Mouse (Mus musculus) embryonic facial prominence, embryonic 11.5 days (tissue): ENCODE data around the gene Tef. TPM values are rescaled to one million over a fixed set of nuclear protein-coding genes. Genes with fewer than 3 reads are reported as not detected.
A peak's percentile ranks its signal among the peaks of the same experiment; 100 is the strongest.

Experiments used
- ATAC-seq: fragments of 200-750 bp; cut with Nextera tagmentation; replicated peaks from 2 replicates; pipeline ENCODE4 v1.8.0; 2017; ENCODE audit warnings: low read depth; ENCODE audit not compliant: insufficient number of reproducible peaks, low FRiP score, low TSS enrichment
- DNase-seq: peaks from one replicate; pipeline ENCODE4 v3.0.0-alpha.2; 2015; ENCODE audit warnings: low spot score
- H3K27ac ChIP-seq: fragments of 300-500 bp; sonication (generic); replicated peaks from 2 replicates; pipeline ENCODE4 v1.5.1; 2014; ENCODE audit warnings: mild to moderate bottlenecking, low read depth, low read length, control low read depth
- H3K27me3 ChIP-seq: fragments of 300-500 bp; sonication (generic); 2 replicates; pipeline ENCODE4 v1.6.1; 2014; ENCODE audit warnings: mild to moderate bottlenecking, low read length, moderate library complexity, mixed read lengths; ENCODE audit not compliant: control insufficient read depth, insufficient read depth
- H3K36me3 ChIP-seq: fragments of 300-500 bp; sonication (generic); replicated peaks from 2 replicates; pipeline ENCODE4 v1.6.1; 2014; ENCODE audit warnings: low read depth, mild to moderate bottlenecking, low read length, moderate library complexity, mixed read lengths; ENCODE audit not compliant: control insufficient read depth, insufficient read depth
- H3K4me1 ChIP-seq: fragments of 300-500 bp; sonication (generic); 2 replicates; pipeline ENCODE4 v1.6.1; 2014; ENCODE audit warnings: low read length, mixed read lengths; ENCODE audit not compliant: control insufficient read depth, insufficient read depth
- H3K4me2 ChIP-seq: fragments of 300-500 bp; sonication (generic); 2 replicates; pipeline ENCODE4 v1.6.1; 2014; ENCODE audit warnings: low read depth, mild to moderate bottlenecking, control low read depth, low read length, moderate library complexity
- H3K4me3 ChIP-seq: fragments of 300-500 bp; sonication (generic); 2 replicates; pipeline ENCODE4 v1.5.1; 2014; ENCODE audit warnings: low read depth, low read length, control low read depth
- H3K9ac ChIP-seq: fragments of 300-500 bp; sonication (generic); replicated peaks from 2 replicates; pipeline ENCODE4 v1.6.1; 2014; ENCODE audit warnings: mild to moderate bottlenecking, control low read depth, low read length
- H3K9me3 ChIP-seq: fragments of 300-500 bp; sonication (generic); replicated peaks from 2 replicates; pipeline ENCODE4 v1.6.1; 2016; ENCODE audit warnings: mild to moderate bottlenecking, low read length, inconsistent platforms, mixed read lengths; ENCODE audit not compliant: control insufficient read depth
- WGBS: fragments of 180-500 bp; shearing (Covaris S2); extraction: QIAGEN DNeasy Blood & Tissue Kit; methylation state at CpG from one replicate; pipeline ENCODE4 v1.1.7; 2014; 5-methylcytosine and 5-hydroxymethylcytosine counted together
- polyA plus RNA-seq: library from polyadenylated mRNA; unstranded; fragments of >200 nt; fragmentation: Nextera tagmentation; extraction: Ambion mirVana; gene quantifications from 2 replicates; pipeline ENCODE4 v1.2.1, GENCODE M21; 2014

The Tef gene
- polyA plus RNA-seq, 1 experiment from 2014 or later = 11.4 TPM

DNA sequence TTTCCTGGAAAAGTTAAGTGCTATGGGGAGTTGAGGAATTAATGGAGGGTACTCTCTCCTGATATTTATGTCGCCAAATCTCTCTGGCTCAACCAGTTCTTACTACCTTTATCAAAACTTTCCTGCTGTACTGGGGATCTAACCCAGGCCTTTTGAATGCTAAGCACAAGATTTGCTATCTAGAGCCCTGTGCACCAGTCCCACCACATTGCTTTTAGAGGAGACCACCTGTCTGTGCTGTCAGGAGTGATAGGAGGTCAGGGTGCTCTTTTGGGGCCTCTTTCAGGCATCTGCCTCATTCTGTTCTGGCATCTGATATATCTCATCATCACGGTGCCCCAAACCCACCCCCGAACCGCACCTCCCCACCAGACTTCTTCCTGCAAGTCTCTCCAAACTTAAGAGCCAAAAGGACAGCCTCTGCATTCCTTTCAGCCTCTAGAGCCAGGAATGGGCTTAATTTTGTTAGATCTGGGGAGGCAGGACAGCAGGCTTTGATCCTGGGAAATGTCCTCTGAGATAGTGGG, 1.3 kb downstream of the Tef start:
- H3K27me3 ChIP-seq = no peaks in the 10 kb centered on the region
- no peak for DNase-seq
- no peak for ATAC-seq
- no peak overlapping the region for H3K9ac ChIP-seq
- H3K4me2 ChIP-seq = no peak overlapping the region
- H3K36me3 ChIP-seq = no peaks in the 10 kb centered on the region
- H3K9me3 ChIP-seq = no peaks in the 10 kb centered on the region
- H3K27ac ChIP-seq = no peak overlapping the region
- peaks cover 8% of the 10 kb centered on the region for H3K4me1 ChIP-seq
- H3K4me3 ChIP-seq = no peak overlapping the region
- WGBS = 70% methylated on average over 4 of the region's 4 CpGs

DNA sequence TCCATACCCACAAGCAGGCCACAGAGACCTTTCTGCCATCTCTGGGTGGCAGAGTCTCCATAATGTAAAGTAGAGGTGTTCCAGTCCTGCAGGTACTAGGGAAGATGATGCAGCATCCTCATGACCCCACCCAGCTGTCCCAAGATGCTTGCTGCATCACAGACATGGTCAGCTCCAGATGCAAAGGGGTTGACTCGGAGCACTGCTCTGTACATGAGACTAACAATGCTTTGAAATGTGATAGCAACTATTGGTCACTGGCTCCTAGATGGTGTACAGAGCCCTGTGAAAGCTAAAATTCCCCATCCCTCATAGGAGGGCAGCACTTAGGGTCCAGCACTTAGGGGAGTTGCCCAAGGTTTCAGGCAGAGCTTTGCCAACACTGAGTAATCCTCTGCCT, 2.0 kb downstream of the Tef start:
- no peak overlapping the region for H3K4me2 ChIP-seq
- 58% methylated on average over 1 of the region's 1 CpGs for WGBS
- DNase-seq = no peak

DNA sequence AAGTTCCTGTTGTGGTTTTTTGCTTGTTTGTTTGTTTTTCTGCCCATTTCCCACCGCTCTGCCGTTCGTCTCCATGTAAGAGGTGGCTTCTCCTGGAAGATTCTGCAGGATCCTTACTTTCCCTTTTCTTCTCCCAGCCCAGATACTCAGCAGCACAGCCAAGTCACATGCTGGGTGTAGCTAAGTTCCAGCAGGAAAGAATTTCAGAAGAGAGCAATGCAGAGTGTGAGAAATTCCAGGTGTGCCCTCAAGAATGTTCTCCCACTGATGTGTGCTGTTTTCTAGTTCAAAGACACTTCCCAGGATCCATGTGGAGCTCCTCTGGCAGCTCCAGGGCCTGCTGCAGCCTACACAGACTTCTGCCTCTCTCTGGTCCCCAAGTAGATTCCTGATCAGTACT, 2.7 kb downstream of the Tef start:
- 86% methylated on average over 3 of the region's 3 CpGs for WGBS
- no peak overlapping the region for H3K27ac ChIP-seq
- no peaks in the 10 kb centered on the region for H3K27me3 ChIP-seq
- ATAC-seq (no peak), DNase-seq (no peak)
- H3K36me3 ChIP-seq = no peaks in the 10 kb centered on the region
- no peak overlapping the region for H3K9ac ChIP-seq
- H3K4me3 ChIP-seq = no peak overlapping the region
- H3K4me2 ChIP-seq = no peak overlapping the region
- peaks cover 8% of the 10 kb centered on the region for H3K4me1 ChIP-seq
- no peaks in the 10 kb centered on the region for H3K9me3 ChIP-seq

More for the DNA sequence above, 2.0 kb downstream of the Tef start:
- H3K36me3 ChIP-seq = no peaks in the 10 kb centered on the region
- peaks cover 8% of the 10 kb centered on the region for H3K4me1 ChIP-seq
- no peaks in the 10 kb centered on the region for H3K27me3 ChIP-seq
- no peaks in the 10 kb centered on the region for H3K9me3 ChIP-seq
- no peak overlapping the region for H3K9ac ChIP-seq
- H3K27ac ChIP-seq = no peak overlapping the region
- no peak overlapping the region for H3K4me3 ChIP-seq
- ATAC-seq = no peak

DNA sequence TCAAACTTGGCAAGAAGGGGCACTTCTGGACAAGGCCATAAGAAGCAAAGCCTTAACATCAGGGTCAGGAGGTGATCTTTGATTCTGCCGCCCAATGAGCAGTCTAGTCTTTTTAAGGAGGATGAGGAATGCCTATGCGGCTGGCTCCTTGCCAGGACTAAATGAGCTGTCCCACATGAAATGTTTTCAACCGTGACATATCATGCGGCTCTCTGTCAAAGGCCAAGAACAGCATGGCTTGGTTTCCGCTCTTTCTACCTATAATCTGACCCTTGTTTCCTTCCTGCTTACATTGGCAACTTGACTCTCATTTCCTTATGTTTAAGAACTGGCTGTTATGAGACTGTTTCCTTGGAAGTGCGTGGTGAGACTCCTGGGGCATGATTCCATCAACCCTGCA, 3.4 kb downstream of the Tef start:
- no peak for ATAC-seq
- no peaks in the 10 kb centered on the region for H3K9me3 ChIP-seq
- WGBS = 59% methylated on average over 6 of the region's 6 CpGs
- H3K4me1 ChIP-seq = peaks cover 8% of the 10 kb centered on the region
- DNase-seq = peak; percentile 36
- H3K27me3 ChIP-seq = no peaks in the 10 kb centered on the region
- H3K4me3 ChIP-seq = no peak overlapping the region
- no peaks in the 10 kb centered on the region for H3K36me3 ChIP-seq
- no peak overlapping the region for H3K4me2 ChIP-seq
- H3K27ac ChIP-seq = no peak overlapping the region
- H3K9ac ChIP-seq = no peak overlapping the region

DNA sequence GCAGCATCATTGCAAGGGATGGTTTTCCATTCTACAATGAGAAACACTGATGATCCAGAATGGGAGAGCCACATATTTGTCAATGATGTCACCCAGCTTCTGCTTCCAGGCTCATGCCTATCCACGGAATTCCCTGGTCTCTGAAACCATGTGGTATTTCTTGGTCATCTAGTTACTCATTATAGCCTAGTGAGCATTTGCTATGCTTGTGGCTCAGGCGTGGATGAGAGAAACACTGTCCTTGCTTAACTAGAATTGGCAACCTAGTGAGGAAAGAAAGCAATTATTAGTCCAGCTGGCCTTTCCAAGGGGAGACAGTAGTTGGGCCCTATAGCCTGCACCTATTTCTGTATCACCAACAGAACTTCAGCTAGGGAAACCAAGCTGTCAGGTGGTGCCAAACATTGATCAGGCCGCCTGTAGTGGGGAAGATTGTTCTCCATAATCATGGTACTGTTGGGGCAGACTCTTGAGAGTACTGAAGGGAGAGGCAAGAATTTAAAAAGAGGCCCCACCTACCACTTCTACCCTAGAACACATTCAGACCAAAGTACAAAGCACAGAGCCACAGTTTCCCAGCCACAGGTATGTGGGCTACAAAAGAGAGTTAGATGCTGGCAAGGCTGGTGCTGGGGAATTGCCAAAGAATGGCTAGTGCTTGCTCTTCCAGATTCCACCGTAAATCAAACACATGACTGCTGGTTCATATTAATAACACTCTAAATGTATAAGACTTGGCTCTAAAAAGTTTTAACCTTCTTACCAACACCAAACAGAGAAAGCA, 4.6 kb downstream of the Tef start:
- H3K9me3 ChIP-seq = no peaks in the 10 kb centered on the region
- no peak overlapping the region for H3K9ac ChIP-seq
- no peaks in the 10 kb centered on the region for H3K27me3 ChIP-seq
- no peak overlapping the region for H3K27ac ChIP-seq
- DNase-seq (no peak), ATAC-seq (no peak)
- no peak overlapping the region for H3K4me2 ChIP-seq
- WGBS = 69% methylated on average over 4 of the region's 4 CpGs
- no peak overlapping the region for H3K4me3 ChIP-seq
- H3K36me3 ChIP-seq = no peaks in the 10 kb centered on the region
- H3K4me1 ChIP-seq = peaks cover 8% of the 10 kb centered on the region

DNA sequence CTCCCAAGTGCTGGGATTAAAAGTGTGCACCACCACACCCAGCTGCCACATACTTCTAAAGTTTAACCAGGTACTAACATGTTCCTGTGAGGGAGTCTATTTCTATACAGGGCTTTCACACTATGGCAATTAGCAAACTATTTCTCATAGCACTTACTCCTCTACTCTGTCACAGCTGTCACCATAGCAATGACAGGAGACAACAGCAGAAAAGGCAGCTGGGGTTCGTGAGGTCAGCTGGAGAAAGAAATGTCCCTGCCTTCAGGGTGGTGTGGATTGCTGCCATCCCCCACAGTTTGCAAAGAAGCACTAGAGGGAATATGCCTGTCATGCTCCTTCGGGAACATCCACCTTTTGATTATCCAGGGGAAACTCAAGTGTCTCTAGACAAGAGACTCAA, 6.6 kb downstream of the Tef start:
- H3K27me3 ChIP-seq = no peaks in the 10 kb centered on the region
- no peak overlapping the region for H3K4me2 ChIP-seq
- 63% methylated on average over 2 of the region's 2 CpGs for WGBS
- 0 out of 2 replicates have a peak overlapping the region, but pooled peaks have one; percentile 3 for H3K9ac ChIP-seq
- no peaks in the 10 kb centered on the region for H3K36me3 ChIP-seq
- no peaks in the 10 kb centered on the region for H3K9me3 ChIP-seq
- no peak overlapping the region for H3K27ac ChIP-seq
- H3K4me3 ChIP-seq = no peak overlapping the region
- no peak for DNase-seq
- no peak for ATAC-seq
- H3K4me1 ChIP-seq = no peaks in the 10 kb centered on the region

DNA sequence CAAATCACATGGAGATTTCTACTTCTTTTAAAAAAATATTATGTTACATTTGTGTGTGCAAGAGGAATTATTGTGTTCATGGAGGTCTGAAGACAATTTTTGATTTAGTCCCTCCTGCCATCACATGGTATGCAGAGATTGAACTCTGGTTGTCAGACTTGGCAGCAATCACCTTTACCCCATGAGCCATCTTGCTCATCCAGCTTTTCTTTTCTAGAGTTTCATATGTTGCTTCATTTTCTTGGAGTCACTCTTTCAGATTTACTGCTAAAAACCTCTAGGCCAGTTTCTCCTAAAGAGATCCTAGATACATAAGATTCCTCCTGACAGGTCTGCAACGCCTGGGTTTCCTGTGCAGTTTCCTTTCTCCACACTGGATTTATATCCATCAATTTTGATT, 7.3 kb downstream of the Tef start:
- Histone ChIP-seq H3K9me3 (no peaks in the 10 kb centered on the region), H3K27ac (no peak overlapping the region), H3K4me3 (no peak overlapping the region), H3K4me1 (no peaks in the 10 kb centered on the region), H3K4me2 (peak overlapping the region; percentile 69; the same call in 1 of the 2 replicates), H3K36me3 (no peaks in the 10 kb centered on the region), H3K9ac (no peak overlapping the region), H3K27me3 (no peaks in the 10 kb centered on the region)
- ATAC-seq (no peak), DNase-seq (no peak)
- WGBS = 59% methylated on average over 1 of the region's 1 CpGs

DNA sequence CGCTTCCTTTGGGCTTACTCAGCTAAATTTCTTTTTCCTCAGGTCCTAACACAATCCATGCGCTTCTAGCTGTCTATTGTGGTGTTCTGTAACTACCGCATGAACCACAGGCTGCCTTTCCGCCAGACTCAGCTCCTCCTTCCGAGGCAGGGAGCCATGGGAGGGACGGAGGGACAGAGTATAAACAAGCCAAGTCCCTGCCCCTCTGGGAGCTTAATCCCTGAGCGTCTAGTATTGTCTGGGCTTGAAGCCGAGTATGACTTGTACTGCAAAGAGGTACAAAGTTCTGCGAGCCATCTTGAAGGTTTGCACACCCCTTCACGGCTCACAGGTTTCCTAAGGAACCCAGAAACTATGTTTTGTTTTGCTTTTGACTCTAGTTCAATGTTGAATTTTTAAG, 7.9 kb downstream of the Tef start:
- Histone ChIP-seq H3K4me2 (peak overlapping the region; percentile 69), H3K4me1 (no peaks in the 10 kb centered on the region), H3K27ac (peak overlapping the region; percentile 39; the same call in 1 of the 2 replicates), H3K9ac (peak overlapping the region; percentile 10), H3K4me3 (peak overlapping the region; percentile 73), H3K36me3 (0 out of 2 replicates have a peak, but pooled peaks cover 2% of the 10 kb centered on the region), H3K27me3 (no peaks in the 10 kb centered on the region), H3K9me3 (no peaks in the 10 kb centered on the region)
- WGBS = under 1% methylated on average over 10 of the region's 10 CpGs
- ATAC-seq (no peak), DNase-seq (peak; percentile 64)
